20 mouse cellular contexts compared by ENCODE assay signal in the genomic region with DNA sequence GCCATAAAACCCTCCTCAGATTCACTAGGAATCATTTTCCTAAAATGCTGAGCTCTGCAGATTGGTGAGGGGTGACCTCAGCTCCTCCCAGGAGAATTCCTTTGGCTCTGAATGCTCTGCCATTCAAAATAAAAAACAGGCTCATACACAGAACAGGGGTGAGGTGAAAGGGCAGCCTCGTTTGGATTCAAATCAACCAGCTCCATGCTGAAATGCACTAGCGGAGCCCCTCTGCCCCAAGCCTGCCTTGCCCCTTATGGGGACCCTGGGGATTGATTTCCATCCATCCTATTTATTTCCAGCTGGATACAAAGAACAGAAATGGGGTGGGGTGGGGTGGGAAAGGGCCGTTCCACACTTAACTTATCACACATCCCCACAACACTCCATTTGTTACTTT. TPM values are rescaled to one million over a fixed set of nuclear protein-coding genes. Genes with fewer than 3 reads are reported as not detected.
"Had no signal": no experiment of that assay in that cellular context is flagged by ENCODE, and none has a peak within 500 bp of the region (broad histone marks: within the 10 kb centered on the region; RNA-seq: fewer than 3 reads in every experiment).

No protein-coding gene starts in this region.

- H3K9me3 ChIP-seq: midbrain, embryonic 10.5 days; midbrain, embryonic 13.5 days; midbrain, embryonic 15.5 days; neural tube, embryonic 13.5 days; neural tube, embryonic 15.5 days had no signal

- H3K36me3 ChIP-seq: midbrain, embryonic 10.5 days; midbrain, embryonic 13.5 days; midbrain, embryonic 15.5 days; neural tube, embryonic 15.5 days had no signal

- H3K27ac ChIP-seq: midbrain, embryonic 10.5 days; midbrain, embryonic 13.5 days; midbrain, embryonic 15.5 days; neural tube, embryonic 13.5 days; neural tube, embryonic 15.5 days had no signal

- H3K4me1 ChIP-seq: midbrain, embryonic 10.5 days; midbrain, embryonic 13.5 days; midbrain, embryonic 15.5 days; neural tube, embryonic 13.5 days; neural tube, embryonic 15.5 days had no signal

- H3K4me3 ChIP-seq: midbrain, embryonic 10.5 days; midbrain, embryonic 13.5 days; midbrain, embryonic 15.5 days; myocyte; neural tube, embryonic 13.5 days; neural tube, embryonic 15.5 days had no signal

- DNase-seq: lung, adult 18-20 months; lung, postnatal 10 days; lung, postnatal 4 days; retina, postnatal 1 day; right cerebral cortex, adult 18-20 months; right cerebral cortex, postnatal 25 days; right cerebral cortex, postnatal 4 days; spleen, adult 18-20 months; thymus, adult 18-20 months; thymus, postnatal 14 days; thymus, postnatal 36 days had no signal

- H3K27me3 ChIP-seq: midbrain, embryonic 13.5 days; midbrain, embryonic 15.5 days; neural tube, embryonic 13.5 days; neural tube, embryonic 15.5 days had no signal

- H3K9ac ChIP-seq: lung, embryonic 14.5 days; midbrain, embryonic 13.5 days; midbrain, embryonic 15.5 days; neural tube, embryonic 13.5 days; neural tube, embryonic 15.5 days had no signal

RNA-seq across cellular contexts. Expression of a gene that starts 52.9 kb away (rescaled TPM):
- total RNA-seq: megakaryocyte, adult 5-6 weeks; megakaryocyte-erythroid progenitor cell, adult 5-6 weeks had no signal
